Mouse (Mus musculus): Measurements from ENCODE around the gene Abcc2.

DNA sequence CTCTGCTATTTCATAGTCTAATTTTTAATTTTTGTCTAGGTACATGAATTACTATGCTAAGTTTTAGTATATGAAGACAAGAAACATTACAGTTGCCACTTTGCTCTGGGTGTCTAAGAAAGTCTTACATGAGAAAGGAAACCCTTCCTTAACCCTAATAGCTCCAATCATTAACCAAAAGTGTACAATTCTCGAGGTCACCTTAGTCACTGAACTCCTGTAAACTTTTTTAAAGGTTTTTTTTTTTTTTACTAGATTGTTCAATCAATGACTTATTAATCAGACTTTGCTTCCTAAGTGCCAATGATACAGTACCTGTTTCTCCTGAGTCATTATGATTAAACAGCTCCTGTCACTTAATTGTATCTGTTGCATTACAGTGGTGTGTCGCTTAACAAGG is 4.7 kb upstream of the Abcc2 start:
- no peak for TF ChIP-seq CTCF (IDR thresholded peaks at IDR 0.05; ENCODE audit: extremely low read depth, insufficient read length, insufficient replicate concordance, low read depth, low read length)
- TF ChIP-seq POLR2A (IDR thresholded peaks at IDR 0.05; ENCODE audit: low read depth, low read length), result no peak

All from small intestine, adult 2 months (tissue).